Mouse (Mus musculus) central nervous system, embryonic 11.5 days (tissue): ENCODE data around the gene C87977. TPM values are rescaled to one million over a fixed set of nuclear protein-coding genes. Genes with fewer than 3 reads are reported as not detected.

Experiments
- polyA plus RNA-seq: library from polyadenylated mRNA; depleted of rRNA; stranded (reverse); fragments of >200 nt; gene quantifications from 2 replicates; pipeline ENCODE4 v1.2.3, GENCODE M21; 2012; rRNA removed

The C87977 gene
- polyA plus RNA-seq = not detected in 2 replicates

DNA sequence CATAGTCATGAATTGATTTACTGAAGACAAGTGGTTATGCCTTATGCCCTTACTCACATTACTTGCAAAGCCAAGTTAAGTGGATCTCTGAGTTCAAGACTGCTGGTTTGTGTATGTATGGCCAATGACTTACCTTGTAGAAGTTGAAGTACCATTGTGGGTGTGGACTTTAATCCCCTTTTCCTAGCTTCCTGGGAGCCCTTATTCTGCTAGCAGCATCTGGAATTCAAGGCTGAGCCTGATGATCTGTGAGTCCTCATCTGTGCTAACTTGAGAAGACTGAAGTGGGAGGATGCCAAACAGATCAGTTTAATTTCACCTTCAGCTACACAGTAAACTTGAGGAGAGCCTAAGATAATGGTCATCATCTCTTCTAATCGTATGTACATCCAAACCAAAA, at the start of gene C87977:
TSS of gene C87977 (minus strand) at position 101 of the 400 bp plus-strand sequence.

DNA sequence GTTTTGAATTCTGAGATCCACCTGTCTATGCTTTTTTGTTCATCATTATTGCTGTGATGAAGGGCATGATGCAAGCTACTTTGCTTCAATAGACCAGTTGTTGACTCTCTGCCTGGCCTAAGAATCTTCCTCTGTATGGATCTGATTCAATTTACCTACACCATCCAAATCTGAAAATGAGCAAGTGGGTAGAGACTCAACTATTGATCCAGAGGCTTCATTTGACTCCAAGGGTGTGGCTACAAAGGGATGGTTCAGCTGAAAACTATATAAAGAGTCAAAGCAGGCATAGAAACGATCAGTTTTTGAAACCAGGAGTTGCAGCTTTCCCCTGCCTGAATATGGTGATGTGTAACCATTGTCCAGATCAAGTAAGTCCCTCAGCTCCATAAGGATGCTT, 22.7 kb downstream of the C87977 start, which contains the start of gene Oog2:
TSS of gene Oog2 (plus strand) at position 301 of the 400 bp plus-strand sequence.

DNA sequence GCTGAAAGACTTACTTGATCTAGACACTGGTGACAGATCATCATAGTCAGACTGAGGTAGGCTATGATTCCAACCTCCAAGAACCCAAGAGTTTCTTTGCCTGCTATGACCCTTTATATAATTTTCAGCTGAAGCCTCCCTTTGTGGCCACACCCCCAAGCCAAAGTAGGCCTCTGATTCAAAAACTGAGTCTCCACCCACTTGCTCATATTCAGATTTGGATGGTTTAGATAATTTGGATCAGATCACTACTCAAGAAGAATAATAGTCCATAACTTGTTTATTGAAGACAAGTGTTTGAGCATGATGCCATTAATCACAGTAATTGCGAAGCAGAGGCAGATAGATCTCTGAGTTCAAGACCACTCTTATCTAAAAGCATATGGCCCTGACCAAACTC, 50.6 kb downstream of the C87977 start, which contains the start of gene Oog3:
TSS of gene Oog3 (minus strand) at position 101 of the 400 bp plus-strand sequence.

Other genes starting within 250 kb of the C87977 start
- not detected in 2 replicates for gene Gm13101, start 246.4 kb downstream of the C87977 start, polyA plus RNA-seq
- gene Pramef17, start 218.9 kb downstream of the C87977 start, polyA plus RNA-seq = not detected in 2 replicates
- gene Pramel4, start 154.2 kb downstream of the C87977 start, polyA plus RNA-seq = not detected in 2 replicates
- gene Gm13102, start 106.8 kb downstream of the C87977 start, polyA plus RNA-seq = not detected in 2 replicates
- gene Oog3, start 50.7 kb downstream of the C87977 start, polyA plus RNA-seq = not detected in 2 replicates
- gene Oog2, start 22.6 kb downstream of the C87977 start, polyA plus RNA-seq = not detected in 2 replicates
- not detected in 2 replicates for gene Pramel5, start 67.2 kb upstream of the C87977 start, polyA plus RNA-seq
- not detected in 2 replicates for gene Gm13128, start 116.9 kb upstream of the C87977 start, polyA plus RNA-seq
- not detected in 2 replicates for gene Gm13119, start 144.6 kb upstream of the C87977 start, polyA plus RNA-seq
- not detected in 2 replicates for gene Pramef20, start 164.6 kb upstream of the C87977 start, polyA plus RNA-seq
- gene Pramef12, start 195.1 kb upstream of the C87977 start, polyA plus RNA-seq = 0.11 and 0.13 TPM in 2 replicates
- gene 1700012P22Rik, start 225.5 kb upstream of the C87977 start, polyA plus RNA-seq = not detected in 2 replicates
- gene Gm9944, start 240.0 kb upstream of the C87977 start, polyA plus RNA-seq = not detected in 2 replicates